Mouse (Mus musculus): ENCODE measurements around the gene Cacna1d. TPM values are rescaled to one million over a fixed set of nuclear protein-coding genes. Genes with fewer than 3 reads are reported as not detected.

Cacna1d gene
- total and polyA plus RNA-seq, 3 experiments: 0.04 to 0.30 (median 0.22) TPM

DNA sequence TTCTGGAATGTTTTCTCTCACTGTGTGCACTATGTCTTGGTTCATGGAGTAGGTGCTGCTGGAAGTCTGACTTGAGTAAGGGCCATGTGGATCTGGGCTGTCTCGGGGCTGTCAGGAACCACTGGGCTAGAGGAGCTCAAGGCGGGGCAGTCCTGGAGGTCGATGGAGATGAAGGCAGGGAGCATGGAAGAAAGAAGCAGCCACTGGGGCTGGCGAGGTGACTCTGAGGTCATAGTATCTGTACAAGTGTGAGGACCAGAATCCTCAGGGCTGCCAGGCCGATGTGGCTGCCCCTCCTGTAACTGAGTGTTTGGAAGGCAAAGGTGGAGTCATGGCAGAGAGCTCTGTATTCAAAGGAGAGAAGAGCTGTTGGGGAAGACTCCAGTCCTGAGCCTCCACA is 37.7 kb upstream of the Cacna1d start:
- no peak overlapping the region for H3K4me3 ChIP-seq (ENCODE audit: low read depth, low read length)
- ATAC-seq (ENCODE audit: extremely low read depth, insufficient number of reproducible peaks, low FRiP score, poor library complexity, severe bottlenecking) (no peak), DNase-seq (ENCODE audit: low spot score) (no peak)
- H3K36me3 ChIP-seq (replicated peaks): peaks cover 52% of the 10 kb centered on the region
- TF ChIP-seq TAL1 (conservative IDR thresholded peaks at IDR 0.05; ENCODE audit: low read depth, low read length) (no peak), POLR2AphosphoS5 (IDR thresholded peaks at IDR 0.05; ENCODE audit: insufficient replicate concordance, low read depth, low read length) (no peak), GATA2 (IDR thresholded peaks at IDR 0.05; ENCODE audit: borderline replicate concordance, low read depth, low read length) (no peak), CTCF (IDR thresholded peaks at IDR 0.05; ENCODE audit: low read depth, low read length) (no peak), GATA1 (IDR thresholded peaks at IDR 0.05; ENCODE audit: borderline replicate concordance, low read length) (no peak)
- no peaks in the 10 kb centered on the region for H3K9me3 ChIP-seq (replicated peaks)
- H3K4me1 ChIP-seq (ENCODE audit: insufficient read depth, low read depth, low read length): no peaks in the 10 kb centered on the region
- H3K27me3 ChIP-seq (ENCODE audit: insufficient read depth, low read length): no peaks in the 10 kb centered on the region

DNA sequence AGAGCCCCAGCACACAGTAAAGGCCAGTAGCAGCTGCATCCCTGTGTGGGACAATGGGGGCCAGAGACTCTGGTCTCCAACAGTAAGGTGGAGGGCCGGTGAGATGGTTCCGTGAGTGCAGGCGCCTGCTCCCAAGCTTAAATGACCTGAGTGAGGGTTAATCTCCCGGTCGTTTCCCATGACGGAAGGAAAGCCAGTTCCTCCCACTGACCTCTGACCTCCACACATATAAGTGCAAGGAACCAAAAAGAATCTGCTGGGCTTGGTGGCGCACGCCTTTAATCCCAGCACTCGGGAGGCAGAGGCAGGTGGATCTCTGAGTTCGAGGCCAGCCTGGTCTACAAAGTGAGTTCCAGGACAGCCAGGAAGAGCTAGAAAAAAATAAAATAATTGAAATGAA is 37.1 kb upstream of the Cacna1d start:
- TF ChIP-seq GATA1 (IDR thresholded peaks at IDR 0.05; ENCODE audit: borderline replicate concordance, low read length) (no peak), CTCF (IDR thresholded peaks at IDR 0.05; ENCODE audit: low read depth, low read length) (no peak), POLR2AphosphoS5 (IDR thresholded peaks at IDR 0.05; ENCODE audit: insufficient replicate concordance, low read depth, low read length) (no peak), GATA2 (IDR thresholded peaks at IDR 0.05; ENCODE audit: borderline replicate concordance, low read depth, low read length) (no peak), TAL1 (conservative IDR thresholded peaks at IDR 0.05; ENCODE audit: low read depth, low read length) (no peak)
- Histone ChIP-seq H3K4me3 (ENCODE audit: low read depth, low read length) (no peak overlapping the region), H3K36me3 (replicated peaks) (peaks cover 57% of the 10 kb centered on the region)

DNA sequence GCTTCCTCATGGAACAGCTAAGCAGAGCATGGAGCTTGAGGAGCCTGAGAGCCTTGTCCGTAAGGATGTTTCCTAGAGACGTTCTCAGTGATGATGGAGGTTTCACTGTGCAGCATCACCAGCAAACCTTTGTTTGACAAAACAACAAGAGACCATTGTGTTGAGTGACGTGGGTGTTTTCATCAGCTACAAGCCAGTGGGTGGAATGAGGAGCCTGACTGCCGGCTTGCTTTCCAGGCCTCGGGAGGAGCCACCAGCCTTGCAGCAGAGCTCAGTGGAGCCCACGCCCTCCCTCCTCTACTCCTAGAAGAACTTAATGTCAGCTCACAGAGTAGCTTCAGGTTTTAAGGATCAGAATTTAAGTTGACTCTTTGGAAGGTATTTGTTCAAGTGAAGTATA is 32.1 kb upstream of the Cacna1d start:
- ATAC-seq (ENCODE audit: extremely low read depth, insufficient number of reproducible peaks, low FRiP score, poor library complexity, severe bottlenecking) (no peak), DNase-seq (ENCODE audit: low spot score) (no peak)
- no peak overlapping the region for H3K4me3 ChIP-seq (ENCODE audit: low read depth, low read length)
- no peaks in the 10 kb centered on the region for H3K27me3 ChIP-seq (ENCODE audit: insufficient read depth, low read length)
- TF ChIP-seq CTCF (IDR thresholded peaks at IDR 0.05; ENCODE audit: low read depth, low read length) (no peak), POLR2AphosphoS5 (IDR thresholded peaks at IDR 0.05; ENCODE audit: insufficient replicate concordance, low read depth, low read length) (no peak), TAL1 (conservative IDR thresholded peaks at IDR 0.05; ENCODE audit: low read depth, low read length) (no peak), GATA1 (IDR thresholded peaks at IDR 0.05; ENCODE audit: borderline replicate concordance, low read length) (no peak), GATA2 (IDR thresholded peaks at IDR 0.05; ENCODE audit: borderline replicate concordance, low read depth, low read length) (no peak)
- H3K4me1 ChIP-seq (ENCODE audit: insufficient read depth, low read depth, low read length): 0 out of 2 replicates have a peak, but pooled peaks cover 2% of the 10 kb centered on the region
- H3K36me3 ChIP-seq (replicated peaks): peaks cover 96% of the 10 kb centered on the region
- H3K9me3 ChIP-seq (replicated peaks): no peaks in the 10 kb centered on the region

More for the DNA sequence above, 37.1 kb upstream of the Cacna1d start:
- no peak for DNase-seq (ENCODE audit: low spot score)
- H3K4me1 ChIP-seq (ENCODE audit: insufficient read depth, low read depth, low read length): no peaks in the 10 kb centered on the region
- no peak for ATAC-seq (ENCODE audit: extremely low read depth, insufficient number of reproducible peaks, low FRiP score, poor library complexity, severe bottlenecking)
- no peaks in the 10 kb centered on the region for H3K9me3 ChIP-seq (replicated peaks)
- H3K27me3 ChIP-seq (ENCODE audit: insufficient read depth, low read length): no peaks in the 10 kb centered on the region

DNA sequence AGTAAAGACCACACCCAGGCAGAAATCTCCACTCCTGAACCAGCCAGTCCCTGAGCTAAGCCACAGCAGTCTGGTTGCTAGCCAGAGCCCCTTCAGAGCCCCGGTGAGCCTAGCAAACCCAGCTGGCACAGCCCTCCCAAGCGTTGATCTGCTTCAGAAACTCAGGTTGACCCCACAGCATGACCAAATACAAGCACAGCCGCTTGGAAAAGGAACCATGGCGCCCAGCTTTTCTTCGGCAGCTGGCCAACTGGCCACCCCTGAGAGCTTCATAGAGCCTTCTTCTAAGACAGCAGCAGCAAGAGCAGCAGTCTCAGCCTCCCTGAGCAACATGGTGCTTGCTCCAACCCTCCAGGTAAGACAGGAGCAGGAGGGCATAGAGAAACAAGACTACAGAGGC is 28.1 kb upstream of the Cacna1d start:
- no peak for DNase-seq (ENCODE audit: low spot score)
- TF ChIP-seq POLR2AphosphoS5 (IDR thresholded peaks at IDR 0.05; ENCODE audit: insufficient replicate concordance, low read depth, low read length) (no peak), GATA2 (IDR thresholded peaks at IDR 0.05; ENCODE audit: borderline replicate concordance, low read depth, low read length) (no peak)
- H3K9me3 ChIP-seq (replicated peaks): no peaks in the 10 kb centered on the region

DNA sequence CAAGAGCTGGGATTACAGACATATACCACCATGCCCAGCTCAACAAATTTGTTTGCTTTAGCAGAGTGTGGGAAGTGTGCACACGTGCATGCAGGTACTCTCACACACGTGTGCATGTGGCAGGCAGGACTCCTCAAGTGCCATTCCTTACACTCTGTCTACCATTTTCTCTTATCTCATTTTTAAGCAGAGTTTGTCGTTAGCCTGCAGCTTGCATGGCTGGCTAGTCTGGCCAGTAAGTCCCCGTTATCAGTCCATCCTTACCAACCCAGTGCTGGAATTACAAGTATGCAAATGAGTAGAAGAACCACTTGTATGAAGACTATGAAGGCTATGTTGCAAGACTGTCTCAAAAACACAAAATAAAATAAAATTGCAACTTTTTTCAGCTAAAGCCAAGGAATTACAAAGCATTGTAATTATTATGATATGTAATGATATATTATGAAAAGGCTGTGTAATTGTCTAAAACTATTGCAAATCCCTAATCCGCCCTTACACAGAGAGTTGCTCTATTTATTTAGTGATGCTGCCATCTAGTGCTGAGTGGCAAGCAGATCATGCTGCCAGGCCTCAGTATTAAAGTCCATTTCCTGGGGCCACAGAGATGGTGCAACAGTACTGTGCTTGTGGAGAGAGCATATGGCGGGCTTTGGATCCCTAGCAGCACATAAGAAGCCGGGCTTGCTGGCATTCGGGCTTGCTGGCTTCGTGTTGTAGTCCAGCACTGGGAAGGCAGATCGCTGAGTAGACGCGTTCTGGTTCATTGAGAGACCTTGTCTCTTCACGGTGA is 24.9 kb upstream of the Cacna1d start:
- ATAC-seq (ENCODE audit: extremely low read depth, insufficient number of reproducible peaks, low FRiP score, poor library complexity, severe bottlenecking) (no peak), DNase-seq (ENCODE audit: low spot score) (no peak)
- Histone ChIP-seq H3K27me3 (ENCODE audit: insufficient read depth, low read length) (no peaks in the 10 kb centered on the region), H3K9me3 (replicated peaks) (no peaks in the 10 kb centered on the region), H3K4me3 (ENCODE audit: low read depth, low read length) (no peak overlapping the region), H3K4me1 (ENCODE audit: insufficient read depth, low read depth, low read length) (0 out of 2 replicates have a peak, but pooled peaks cover 2% of the 10 kb centered on the region), H3K36me3 (replicated peaks) (peaks cover 88% of the 10 kb centered on the region)
- TF ChIP-seq POLR2AphosphoS5 (IDR thresholded peaks at IDR 0.05; ENCODE audit: insufficient replicate concordance, low read depth, low read length) (no peak), GATA2 (IDR thresholded peaks at IDR 0.05; ENCODE audit: borderline replicate concordance, low read depth, low read length) (no peak), GATA1 (IDR thresholded peaks at IDR 0.05; ENCODE audit: borderline replicate concordance, low read length) (no peak), CTCF (IDR thresholded peaks at IDR 0.05; ENCODE audit: low read depth, low read length) (no peak), TAL1 (conservative IDR thresholded peaks at IDR 0.05; ENCODE audit: low read depth, low read length) (no peak)

More for the DNA sequence above, 28.1 kb upstream of the Cacna1d start:
- Histone ChIP-seq H3K27me3 (ENCODE audit: insufficient read depth, low read length) (no peaks in the 10 kb centered on the region), H3K4me3 (ENCODE audit: low read depth, low read length) (no peak overlapping the region), H3K4me1 (ENCODE audit: insufficient read depth, low read depth, low read length) (0 out of 2 replicates have a peak, but pooled peaks cover 2% of the 10 kb centered on the region), H3K36me3 (replicated peaks) (peaks cover 88% of the 10 kb centered on the region)
- ATAC-seq (ENCODE audit: extremely low read depth, insufficient number of reproducible peaks, low FRiP score, poor library complexity, severe bottlenecking): no peak

DNA sequence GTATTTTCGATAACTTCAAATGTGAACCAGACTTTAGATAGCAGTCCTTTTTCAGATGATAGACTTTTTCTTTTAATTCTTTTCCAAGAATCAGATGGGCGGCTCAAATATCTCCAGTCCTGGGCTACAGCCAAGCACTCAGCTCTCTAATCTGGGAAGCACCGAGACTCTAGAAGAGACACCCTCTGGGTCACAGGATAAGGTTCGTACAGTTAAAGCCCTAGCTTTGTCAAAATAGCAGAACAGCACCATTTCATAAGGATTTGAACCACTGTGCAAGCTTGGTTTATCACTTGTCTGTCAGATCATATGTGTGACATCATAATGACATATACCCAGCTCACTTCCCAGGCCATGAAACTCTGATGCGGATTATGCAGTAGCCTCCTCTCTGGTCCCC is 21.6 kb upstream of the Cacna1d start:
- no peaks in the 10 kb centered on the region for H3K4me1 ChIP-seq (ENCODE audit: insufficient read depth, low read depth, low read length)
- ATAC-seq (ENCODE audit: extremely low read depth, insufficient number of reproducible peaks, low FRiP score, poor library complexity, severe bottlenecking) (no peak), DNase-seq (ENCODE audit: low spot score) (no peak)
- no peaks in the 10 kb centered on the region for H3K9me3 ChIP-seq (replicated peaks)
- no peaks in the 10 kb centered on the region for H3K27me3 ChIP-seq (ENCODE audit: insufficient read depth, low read length)
- peaks cover 83% of the 10 kb centered on the region for H3K36me3 ChIP-seq (replicated peaks)
- no peak overlapping the region for H3K4me3 ChIP-seq (ENCODE audit: low read depth, low read length)
- TF ChIP-seq CTCF (IDR thresholded peaks at IDR 0.05; ENCODE audit: low read depth, low read length) (no peak), GATA1 (IDR thresholded peaks at IDR 0.05; ENCODE audit: borderline replicate concordance, low read length) (no peak), GATA2 (IDR thresholded peaks at IDR 0.05; ENCODE audit: borderline replicate concordance, low read depth, low read length) (no peak), POLR2AphosphoS5 (IDR thresholded peaks at IDR 0.05; ENCODE audit: insufficient replicate concordance, low read depth, low read length) (no peak), TAL1 (conservative IDR thresholded peaks at IDR 0.05; ENCODE audit: low read depth, low read length) (no peak)

All from G1E (cell line).